Mouse (Mus musculus) B cell, adult 2 months (primary cell): ENCODE measurements around the gene Dnajc22.

Source experiments
- DNase-seq, 2 experiments: peaks; one replicate each; pipeline ENCODE4 v3.0.0; 2022

Gene Dnajc22

GRCm38 (mm10) chr15:99116539-99116938 lies 23.6 kb downstream of the Dnajc22 start:
- no peak for DNase-seq

GRCm38 (mm10) chr15:99120814-99121213 lies 27.8 kb downstream of the Dnajc22 start:
- DNase-seq, result no peak

- DNase-seq, result no peak
Observed at GRCm38 (mm10) chr15:99122642-99123041, 29.7 kb downstream of the Dnajc22 start.

GRCm38 (mm10) chr15:99125711-99126080 lies 32.7 kb downstream of the Dnajc22 start, which contains the start of gene Spats2:
TSS of gene Spats2 (plus strand) at chr15:99125916.
- DNase-seq, result peak in 1 of 2 experiments; percentile 10

GRCm38 (mm10) chr15:99126081-99126815 lies 33.3 kb downstream of the Dnajc22 start:
- DNase-seq, result peak; percentile 12 to 16

GRCm38 (mm10) chr15:99126816-99127365 lies 33.9 kb downstream of the Dnajc22 start:
- no peak for DNase-seq

GRCm38 (mm10) chr15:99127851-99128522 lies 35.0 kb downstream of the Dnajc22 start:
- no peak for DNase-seq

GRCm38 (mm10) chr15:99129441-99129840 lies 36.5 kb downstream of the Dnajc22 start:
- no peak for DNase-seq

- no peak for DNase-seq
Observed at GRCm38 (mm10) chr15:99129956-99130910, 37.3 kb downstream of the Dnajc22 start.

GRCm38 (mm10) chr15:99138389-99138788 lies 45.4 kb downstream of the Dnajc22 start:
- DNase-seq, result no peak

- peak; percentile 33 to 47 for DNase-seq
Observed at GRCm38 (mm10) chr15:99139669-99140068, 46.7 kb downstream of the Dnajc22 start.

GRCm38 (mm10) chr15:99150516-99150915 lies 57.5 kb downstream of the Dnajc22 start:
- no peak for DNase-seq

- DNase-seq, result no peak
Observed at GRCm38 (mm10) chr15:99151324-99151723, 58.4 kb downstream of the Dnajc22 start.

- DNase-seq, result no peak
Observed at GRCm38 (mm10) chr15:99153466-99153865, 60.5 kb downstream of the Dnajc22 start.
